ENCODE assay signal across 7 mouse cellular contexts in genomic region chr9:32940111-32940813, GRCm38 (mm10).
DNase-seq lines count a peak whose midpoint lies in the region; ATAC-seq and TF ChIP-seq lines count a peak whose summit lies in the region.

No protein-coding gene starts in this region.

- H3K4me3 ChIP-seq in embryonic facial prominence, embryonic 10.5 days = peak overlapping the region; percentile 58
- peak overlapping the region; percentile 48 for H3K4me3 ChIP-seq in limb, embryonic 10.5 days
- H3K4me3 ChIP-seq in midbrain, embryonic 12.5 days = peak overlapping the region; percentile 52
- peak overlapping the region; percentile 56 for H3K4me3 ChIP-seq in small intestine, adult 2 months (ENCODE audit: low read depth, low read length)

- TF ChIP-seq CTCF in small intestine, adult 2 months (IDR thresholded peaks at IDR 0.05; ENCODE audit: extremely low read depth, insufficient read length, insufficient replicate concordance, low read depth, low read length) = peak; percentile 69; the same call in 1 of the 2 replicates

- H3K9ac ChIP-seq in midbrain, embryonic 12.5 days (replicated peaks) = peak overlapping the region; percentile 44

- H3K4me1 ChIP-seq in embryonic facial prominence, embryonic 10.5 days = peaks cover 28% of the 10 kb centered on the region
- H3K4me1 ChIP-seq in limb, embryonic 10.5 days = peaks cover 31% of the 10 kb centered on the region
- H3K4me1 ChIP-seq in midbrain, embryonic 12.5 days = no peaks in the 10 kb centered on the region
- H3K4me1 ChIP-seq in small intestine, adult 2 months (ENCODE audit: control insufficient read depth, insufficient read depth, insufficient read length, low read length) = peaks cover 3% of the 10 kb centered on the region; the same call in 1 of the 2 replicates

- DNase-seq in adrenal gland, postnatal 14 days = peak; percentile 85
- peak; percentile 85 for DNase-seq in embryonic facial prominence, embryonic 10.5 days (ENCODE audit: low spot score)
- peak; percentile 89 to 94 for DNase-seq in heart, adult 18-20 months
- DNase-seq in kidney, adult 18-20 months = peak; percentile 87
- peak; percentile 87 for DNase-seq in limb, embryonic 10.5 days (ENCODE audit: low spot score)

- ATAC-seq in midbrain, embryonic 12.5 days (ENCODE audit: low FRiP score, low read depth) = peak; percentile 89

- no peaks in the 10 kb centered on the region for H3K9me3 ChIP-seq in embryonic facial prominence, embryonic 10.5 days
- no peaks in the 10 kb centered on the region for H3K9me3 ChIP-seq in limb, embryonic 10.5 days (replicated peaks)
- no peaks in the 10 kb centered on the region for H3K9me3 ChIP-seq in midbrain, embryonic 12.5 days

- 20% methylated on average over 19 of the region's 19 CpGs for WGBS in embryonic facial prominence, embryonic 10.5 days
- 21% methylated on average over 19 of the region's 19 CpGs for WGBS in limb, embryonic 10.5 days
- WGBS in midbrain, embryonic 12.5 days = 20% methylated on average over 19 of the region's 19 CpGs
- 20% methylated on average over 19 of the region's 19 CpGs for WGBS in small intestine, adult 2 months

- H3K36me3 ChIP-seq in embryonic facial prominence, embryonic 10.5 days (replicated peaks) = no peaks in the 10 kb centered on the region
- no peaks in the 10 kb centered on the region for H3K36me3 ChIP-seq in limb, embryonic 10.5 days
- no peaks in the 10 kb centered on the region for H3K36me3 ChIP-seq in midbrain, embryonic 12.5 days
- no peaks in the 10 kb centered on the region for H3K36me3 ChIP-seq in small intestine, adult 2 months (ENCODE audit: control insufficient read depth, insufficient read depth, low read length)

- peak overlapping the region; percentile 64 for H3K4me2 ChIP-seq in midbrain, embryonic 12.5 days (replicated peaks)

- H3K27ac ChIP-seq in embryonic facial prominence, embryonic 10.5 days (replicated peaks) = peak overlapping the region; percentile 82
- peak overlapping the region; percentile 88 for H3K27ac ChIP-seq in limb, embryonic 10.5 days
- H3K27ac ChIP-seq in midbrain, embryonic 12.5 days (replicated peaks) = no peak overlapping the region
- peak overlapping the region; percentile 54 for H3K27ac ChIP-seq in small intestine, adult 2 months (ENCODE audit: insufficient read depth, low read depth, low read length)

- peaks cover 38% of the 10 kb centered on the region for H3K27me3 ChIP-seq in embryonic facial prominence, embryonic 10.5 days (replicated peaks; ENCODE audit: low read depth, poor library complexity, severe bottlenecking)
- H3K27me3 ChIP-seq in limb, embryonic 10.5 days (ENCODE audit: low read depth, poor library complexity, severe bottlenecking) = no peaks in the 10 kb centered on the region
- H3K27me3 ChIP-seq in midbrain, embryonic 12.5 days = peaks cover 28% of the 10 kb centered on the region
- H3K27me3 ChIP-seq in small intestine, adult 2 months (ENCODE audit: control insufficient read depth, insufficient read depth, low read length) = no peaks in the 10 kb centered on the region

- no peak for TF ChIP-seq POLR2A in small intestine, adult 2 months (IDR thresholded peaks at IDR 0.05; ENCODE audit: low read depth, low read length)
